Mouse (Mus musculus) bone marrow macrophage, adult 2 months (primary cell): ENCODE data around the gene Dnmt3b.

Source experiments
- CTCF ChIP-seq: IDR thresholded peaks from 2 replicates; pipeline ENCODE4 v1.5.1; 2012; ENCODE audit warnings: low read depth, mild to moderate bottlenecking, low read length, moderate library complexity
- POLR2A ChIP-seq: IDR thresholded peaks from 2 replicates; pipeline ENCODE4 v1.6.1; 2012; ENCODE audit warnings: mild to moderate bottlenecking, low read depth, low read length, borderline replicate concordance

- TF ChIP-seq POLR2A = no peak
- TF ChIP-seq CTCF = no peak
These were observed 2.4 kb downstream of the Dnmt3b start for GRCm38 (mm10) chr2:153651681-153652080.
